Mouse (Mus musculus) spleen, adult 2 months (tissue): Measurements from ENCODE around the gene Skil. TPM values are rescaled to one million over a fixed set of nuclear protein-coding genes. Genes with fewer than 3 reads are reported as not detected.

Source experiments
- DNase-seq, 2 experiments: peaks; one replicate each; pipeline versions ENCODE4 v3.0.0 to v3.0.0-alpha.2; 2012 to 2021; ENCODE audit warnings: low spot score in 2 of 2, low read depth in 1 of 2
- H3K27ac ChIP-seq: fragments of 200-500 bp; 2 replicates; pipeline ENCODE4 v1.5.1; 2012; ENCODE audit warnings: low read length, inconsistent platforms; ENCODE audit not compliant: insufficient read depth
- H3K27me3 ChIP-seq: fragments of 200-500 bp; 2 replicates; pipeline ENCODE4 v1.6.1; 2012; ENCODE audit warnings: mild to moderate bottlenecking, moderate library complexity, low read length, inconsistent platforms; ENCODE audit not compliant: control insufficient read depth, insufficient read depth
- H3K36me3 ChIP-seq: fragments of 200-500 bp; 2 replicates; pipeline ENCODE4 v1.6.1; 2012; ENCODE audit warnings: mild to moderate bottlenecking, low read length, inconsistent platforms; ENCODE audit not compliant: control insufficient read depth, insufficient read depth
- H3K4me1 ChIP-seq: fragments of 200-500 bp; 2 replicates; pipeline ENCODE4 v1.6.1; 2011; ENCODE audit warnings: inconsistent platforms; ENCODE audit not compliant: control insufficient read depth, insufficient read depth, insufficient read length
- H3K4me3 ChIP-seq: fragments of 200-500 bp; 2 replicates; pipeline ENCODE4 v1.5.1; 2011; ENCODE audit warnings: mild to moderate bottlenecking, inconsistent platforms; ENCODE audit not compliant: insufficient read depth, insufficient read length; ENCODE audit errors: extremely low read depth
- CTCF ChIP-seq: fragments of 200-500 bp; IDR thresholded peaks from 2 replicates; pipeline ENCODE4 v1.5.1; 2011; ENCODE audit warnings: mild to moderate bottlenecking, inconsistent platforms; ENCODE audit not compliant: insufficient read depth, insufficient read length, insufficient replicate concordance; ENCODE audit errors: extremely low read depth
- POLR2A ChIP-seq: fragments of 200-500 bp; IDR thresholded peaks from 2 replicates; pipeline ENCODE4 v1.6.1; 2011; ENCODE audit warnings: low read depth, low read length, inconsistent platforms
- WGBS: fragments of 180-500 bp; shearing (Covaris S2); methylation state at CpG from one replicate; pipeline ENCODE4 v1.1.7; 2018; 5-methylcytosine and 5-hydroxymethylcytosine counted together
- polyA plus RNA-seq: library from polyadenylated mRNA; depleted of rRNA; stranded (reverse); fragments of >200 nt; gene quantifications from 2 replicates; pipeline ENCODE4 v1.2.3, GENCODE M21; 2012

The Skil gene
- polyA plus RNA-seq, 1 experiment, result 4.7 TPM

DNA sequence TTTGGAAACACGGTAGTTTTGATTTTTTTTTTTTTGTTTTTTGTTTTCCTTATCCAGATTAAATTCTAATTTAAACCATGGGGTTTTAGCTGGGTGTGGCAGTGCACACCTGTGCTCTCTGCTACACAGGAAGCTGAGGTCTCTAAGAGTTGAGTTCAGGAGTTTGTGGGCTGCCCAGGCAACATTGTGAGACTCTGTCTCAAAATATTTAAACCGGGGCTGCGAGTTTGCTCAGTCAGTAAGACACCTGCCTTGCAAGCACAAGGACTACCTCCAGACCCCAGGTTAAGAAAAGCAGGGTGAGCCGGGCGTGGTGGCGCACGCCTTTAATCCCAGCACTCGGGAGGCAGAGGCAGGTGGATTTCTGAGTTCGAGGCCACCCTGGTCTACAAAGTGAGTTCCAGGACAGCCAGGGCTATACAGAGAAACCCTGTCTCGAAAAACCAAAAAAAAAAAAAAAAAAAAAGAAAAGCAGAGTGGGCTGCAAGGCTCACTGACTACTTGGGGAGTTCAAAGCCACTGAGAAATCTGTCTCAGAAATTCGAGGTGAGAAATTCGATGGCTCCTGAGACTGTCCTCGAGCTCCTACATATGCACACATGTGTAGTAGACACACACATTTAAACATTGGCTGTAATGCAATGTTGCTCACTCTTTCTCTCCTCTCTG is 11.9 kb upstream of the Skil start:
- H3K4me1 ChIP-seq, result peaks cover 19% of the 10 kb centered on the region
- no peak for DNase-seq
- no peak overlapping the region for H3K4me3 ChIP-seq
- TF ChIP-seq CTCF (no peak), POLR2A (no peak)
- H3K36me3 ChIP-seq, result no peaks in the 10 kb centered on the region
- H3K27ac ChIP-seq, result peak overlapping the region; percentile 46; the same call in 1 of the 2 replicates
- no peaks in the 10 kb centered on the region for H3K27me3 ChIP-seq
- WGBS, result 52% methylated on average over 12 of the region's 13 CpGs

DNA sequence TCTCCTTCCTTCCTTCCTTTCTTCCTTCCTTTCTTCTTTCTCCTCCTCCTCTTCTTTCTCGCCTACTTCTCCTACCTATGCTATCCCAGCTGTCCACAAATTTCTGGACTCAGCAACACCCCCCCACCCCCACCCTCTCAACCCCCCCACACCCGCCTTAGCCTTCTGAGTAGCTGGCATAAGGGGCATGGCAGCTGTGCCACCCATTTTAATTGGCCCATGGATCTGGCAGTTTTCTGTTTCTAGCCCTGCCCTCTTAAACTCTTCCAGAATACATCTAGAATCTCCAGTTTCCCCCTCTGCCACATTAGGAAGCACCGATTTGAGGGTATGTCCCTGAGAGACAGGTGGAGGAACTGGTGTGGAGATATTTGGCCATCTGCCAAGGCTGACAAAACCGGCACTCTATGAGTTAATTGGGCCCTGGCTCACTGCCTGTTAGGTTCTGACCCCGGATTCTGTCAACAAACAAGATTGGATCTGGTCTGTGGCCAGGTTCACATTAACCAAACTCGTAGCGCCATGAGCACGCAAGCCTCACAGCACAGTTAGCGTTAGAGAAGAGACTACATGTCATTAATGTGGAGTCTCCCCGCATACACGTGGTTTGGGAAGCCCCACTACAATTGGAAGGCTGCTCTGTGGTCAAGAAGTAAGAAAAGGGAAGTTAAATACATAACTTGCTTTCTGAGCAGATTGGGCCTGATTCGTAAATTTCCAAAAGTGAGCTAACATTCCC is 11.2 kb upstream of the Skil start:
- 18% methylated on average over 12 of the region's 12 CpGs for WGBS
- peak in 1 of 2 experiments; percentile 42 for DNase-seq
- no peak for TF ChIP-seq POLR2A
- TF ChIP-seq CTCF, result no peak
- peak overlapping the region; percentile 33; the same call in 1 of the 2 replicates for H3K4me3 ChIP-seq
- H3K4me1 ChIP-seq, result peaks cover 25% of the 10 kb centered on the region
- H3K36me3 ChIP-seq, result no peaks in the 10 kb centered on the region
- no peaks in the 10 kb centered on the region for H3K27me3 ChIP-seq
- peak overlapping the region; percentile 39 for H3K27ac ChIP-seq

DNA sequence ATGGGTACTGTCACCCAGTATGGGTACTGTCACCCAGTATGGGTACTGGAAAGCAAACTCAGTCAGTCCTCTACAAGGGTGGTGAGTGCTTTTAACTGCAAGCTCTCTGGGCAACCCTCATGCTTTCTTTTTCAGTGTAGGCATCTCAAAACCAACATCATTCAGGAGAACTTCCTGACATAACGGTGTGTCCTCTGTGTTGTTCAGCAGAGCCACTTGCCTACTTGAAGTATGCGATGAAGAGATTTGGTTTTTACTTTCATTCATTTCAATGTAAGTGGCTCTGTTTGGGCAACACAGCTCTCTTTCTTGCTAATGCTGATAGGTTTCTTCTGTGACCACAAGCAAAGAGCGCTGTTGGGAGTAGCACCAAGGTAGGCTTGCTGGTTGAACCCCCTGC is 9.9 kb upstream of the Skil start:
- H3K27ac ChIP-seq, result no peak overlapping the region
- TF ChIP-seq POLR2A (no peak), CTCF (no peak)
- H3K4me3 ChIP-seq, result no peak overlapping the region
- H3K4me1 ChIP-seq, result peaks cover 29% of the 10 kb centered on the region
- no peaks in the 10 kb centered on the region for H3K27me3 ChIP-seq
- no peaks in the 10 kb centered on the region for H3K36me3 ChIP-seq
- no peak for DNase-seq
- 67% methylated on average over 3 of the region's 3 CpGs for WGBS

DNA sequence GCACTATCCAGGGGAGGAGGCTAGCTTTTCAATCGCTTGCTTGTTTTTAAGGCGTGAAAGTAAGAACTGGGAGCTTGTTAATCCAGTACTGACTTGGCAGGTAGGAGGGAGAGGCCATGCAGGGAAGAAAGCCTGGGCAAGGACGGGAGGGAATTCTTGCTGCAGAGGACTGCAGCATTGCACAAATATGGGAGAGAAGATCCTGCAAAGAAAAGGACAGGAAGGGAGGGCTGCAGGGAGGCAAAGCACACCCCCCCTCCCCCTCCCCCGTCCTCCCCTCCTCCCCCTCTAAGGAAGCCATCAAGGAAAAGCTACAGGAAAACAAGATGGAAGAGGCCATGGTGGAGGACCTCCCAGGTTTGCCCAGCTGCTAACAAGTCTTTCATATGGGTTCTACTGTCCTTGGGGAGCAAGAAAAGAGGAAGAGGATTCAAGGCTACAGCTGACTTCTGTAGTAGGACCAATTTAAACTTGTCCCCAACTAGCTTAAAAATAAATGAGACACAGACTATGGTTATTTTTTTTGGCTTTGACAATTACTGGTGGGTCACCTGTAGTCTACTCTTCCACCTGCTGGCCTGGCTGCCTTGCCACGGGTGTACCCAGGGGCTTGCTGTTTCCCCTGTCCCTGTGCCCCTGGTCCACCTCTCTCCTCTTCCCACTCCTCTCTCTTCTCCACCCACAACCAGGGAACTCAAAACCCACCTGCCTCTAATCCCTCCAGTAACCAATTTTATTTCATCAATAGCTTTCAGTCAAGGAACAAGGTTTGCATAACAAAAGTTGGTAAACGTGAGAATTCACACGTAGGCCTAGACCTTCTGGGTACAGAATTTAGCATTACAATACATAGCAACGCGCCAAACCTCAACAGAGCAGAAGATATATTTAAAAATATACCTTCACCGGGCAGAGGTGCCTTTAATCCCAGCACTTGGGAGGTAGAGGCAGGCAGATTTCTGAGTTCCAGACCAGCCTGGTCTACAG is 5.8 kb upstream of the Skil start:
- no peak for DNase-seq
- no peak for TF ChIP-seq CTCF
- peaks cover 25% of the 10 kb centered on the region for H3K4me1 ChIP-seq
- no peaks in the 10 kb centered on the region for H3K36me3 ChIP-seq
- H3K27me3 ChIP-seq, result no peaks in the 10 kb centered on the region
- H3K27ac ChIP-seq, result peak overlapping the region; percentile 67
- 63% methylated on average over 10 of the region's 10 CpGs for WGBS
- H3K4me3 ChIP-seq, result no peak overlapping the region

DNA sequence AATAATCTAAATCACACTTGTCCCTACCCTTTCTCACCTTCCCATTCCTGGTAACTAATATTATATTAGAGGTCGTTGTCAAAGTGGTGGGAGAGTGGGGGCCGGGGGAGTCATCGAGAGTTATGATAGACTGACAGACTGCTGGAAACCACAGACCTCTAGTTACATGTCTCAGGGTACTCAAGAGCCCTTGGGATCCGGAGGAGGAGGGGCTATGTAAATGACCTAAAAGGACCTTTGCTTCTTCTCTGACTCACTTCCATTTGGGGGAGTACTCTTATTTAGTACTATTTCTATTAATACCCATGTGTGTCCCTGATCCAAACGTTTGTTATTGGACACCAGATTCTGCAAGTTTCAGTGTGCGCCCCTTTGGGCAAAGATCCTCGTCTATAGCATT is 4.9 kb upstream of the Skil start:
- 29% methylated on average over 7 of the region's 7 CpGs for WGBS
- no peak overlapping the region for H3K4me3 ChIP-seq
- no peaks in the 10 kb centered on the region for H3K27me3 ChIP-seq
- H3K27ac ChIP-seq, result no peak overlapping the region
- peaks cover 25% of the 10 kb centered on the region for H3K4me1 ChIP-seq
- TF ChIP-seq POLR2A (no peak), CTCF (no peak)
- no peaks in the 10 kb centered on the region for H3K36me3 ChIP-seq
- peak in 1 of 2 experiments; percentile 31 for DNase-seq

DNA sequence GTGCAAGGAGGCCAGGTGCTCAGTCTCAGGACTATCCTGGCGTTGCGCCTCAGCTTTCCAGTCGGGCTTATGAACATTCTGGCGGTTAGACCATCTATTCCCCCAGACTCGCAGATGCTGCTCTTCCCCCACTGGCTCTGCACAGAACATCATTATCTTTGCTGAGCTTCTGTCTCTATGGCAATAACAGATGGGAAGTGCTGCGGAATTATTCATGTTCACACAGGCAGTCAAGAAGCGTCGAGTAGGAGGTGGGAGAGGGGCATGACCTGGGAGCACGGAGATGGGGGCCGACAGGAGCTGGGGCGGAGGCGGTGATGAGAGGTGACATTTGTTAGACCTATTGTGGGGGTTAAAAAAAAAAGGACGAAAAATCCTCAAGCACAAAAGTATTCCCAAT is 1.7 kb upstream of the Skil start:
- Histone ChIP-seq H3K4me1 (peaks cover 26% of the 10 kb centered on the region), H3K27me3 (no peaks in the 10 kb centered on the region), H3K27ac (peak overlapping the region; percentile 100), H3K4me3 (peak overlapping the region; percentile 44; the same call in 1 of the 2 replicates), H3K36me3 (no peaks in the 10 kb centered on the region)
- no peak for DNase-seq
- WGBS, result 10% methylated on average over 13 of the region's 13 CpGs
- no peak for TF ChIP-seq CTCF
- TF ChIP-seq POLR2A, result no peak
